Mouse (Mus musculus) MEL (cell line): ENCODE data around the gene Cmas. TPM values are rescaled to one million over a fixed set of nuclear protein-coding genes. Genes with fewer than 3 reads are reported as not detected.

Source experiments
- DNase-seq: peaks from one replicate; pipeline ENCODE4 v3.0.0; 2011; ENCODE audit warnings: low read depth, low spot score
- H3K27ac ChIP-seq: 2 replicates; pipeline ENCODE4 v1.5.1; 2012; ENCODE audit warnings: low read depth, mild to moderate bottlenecking, control low read depth, low read length, moderate library complexity; ENCODE audit not compliant: control insufficient read depth
- H3K27me3 ChIP-seq, 2 experiments: fragments of 150-350 bp in 1 of 2; sonication (generic) in 1 of 2; 2 replicates each; pipeline ENCODE4 v1.6.1; 2012; ENCODE audit warnings: low read length in 2 of 2, mild to moderate bottlenecking in 2 of 2, improper control_type of control experiment in 1 of 2, moderate library complexity in 1 of 2; ENCODE audit not compliant: insufficient read depth in 2 of 2, control insufficient read depth in 1 of 2
- H3K36me3 ChIP-seq, 2 experiments: 2 replicates each; pipeline ENCODE4 v1.6.1; 2012 to 2014; ENCODE audit warnings: low read length in 2 of 2, improper control_type of control experiment in 1 of 2, inconsistent platforms in 1 of 2, mild to moderate bottlenecking in 1 of 2; ENCODE audit not compliant: insufficient read depth in 2 of 2, control insufficient read depth in 1 of 2
- H3K4me1 ChIP-seq, 2 experiments: fragments of 150-350 bp in 1 of 2; sonication (generic) in 1 of 2; 2 replicates each; pipeline ENCODE4 v1.6.1; 2012; ENCODE audit warnings: low read length in 2 of 2, improper control_type of control experiment in 1 of 2, mild to moderate bottlenecking in 1 of 2; ENCODE audit not compliant: insufficient read depth in 2 of 2, control insufficient read depth in 1 of 2
- H3K4me3 ChIP-seq, 2 experiments: fragments of 150-350 bp in 1 of 2; sonication (generic) in 1 of 2; 2 replicates each; pipeline ENCODE4 v1.5.1; 2012; ENCODE audit warnings: low read depth in 2 of 2, low read length in 2 of 2, mild to moderate bottlenecking in 2 of 2, moderate library complexity in 2 of 2, control low read depth in 1 of 2, improper control_type of control experiment in 1 of 2; ENCODE audit not compliant: control insufficient read depth in 1 of 2, insufficient read depth in 1 of 2
- H3K79me2 ChIP-seq: 2 replicates; pipeline ENCODE4 v1.6.1; 2012; ENCODE audit warnings: mild to moderate bottlenecking, low read length, moderate library complexity; ENCODE audit not compliant: control insufficient read depth, poor library complexity, insufficient read depth
- H3K9ac ChIP-seq: 2 replicates; pipeline ENCODE4 v1.6.1; 2012; ENCODE audit warnings: low read depth, mild to moderate bottlenecking, control low read depth, low read length, moderate library complexity; ENCODE audit not compliant: control insufficient read depth, poor library complexity, severe bottlenecking
- H3K9me3 ChIP-seq: fragments of 150-350 bp; sonication (generic); replicated peaks from 2 replicates; pipeline ENCODE4 v1.6.1; 2012; ENCODE audit warnings: mild to moderate bottlenecking, low read length, improper control_type of control experiment, moderate library complexity; ENCODE audit not compliant: insufficient read depth
- BHLHE40 ChIP-seq: IDR thresholded peaks from 2 replicates; pipeline ENCODE4 v1.6.1; 2012; ENCODE audit warnings: low read depth, mild to moderate bottlenecking, inconsistent platforms, low read length, improper control_type of control experiment, borderline replicate concordance
- CHD1 ChIP-seq: IDR thresholded peaks from 2 replicates; pipeline ENCODE4 v1.6.1; 2012; ENCODE audit warnings: low read depth, mild to moderate bottlenecking, inconsistent platforms, low read length, improper control_type of control experiment
- CTCF ChIP-seq, 3 experiments: IDR thresholded peaks in 2 of 3; conservative IDR thresholded peaks in 1 of 3; 2 replicates each; pipeline ENCODE4 v1.5.1; 2011 to 2012; ENCODE audit warnings: low read length in 3 of 3, low read depth in 2 of 3, mild to moderate bottlenecking in 2 of 3, improper control_type of control experiment in 1 of 3, inconsistent platforms in 1 of 3, mixed read lengths in 1 of 3, moderate library complexity in 1 of 3; ENCODE audit not compliant: control insufficient read depth in 1 of 3, insufficient read depth in 1 of 3, poor library complexity in 1 of 3, severe bottlenecking in 1 of 3
- EP300 ChIP-seq, 2 experiments: IDR thresholded peaks; 2 replicates each; pipeline ENCODE4 v1.6.1; 2011; ENCODE audit warnings: improper control_type of control experiment in 2 of 2, low read length in 2 of 2, low read depth in 1 of 2, mild to moderate bottlenecking in 1 of 2
- GATA1 ChIP-seq: IDR thresholded peaks from 2 replicates; pipeline ENCODE4 v1.6.1; 2011; ENCODE audit warnings: low read depth, low read length, improper control_type of control experiment
- JUND ChIP-seq: IDR thresholded peaks from 2 replicates; pipeline ENCODE4 v1.6.1; 2011; ENCODE audit warnings: low read depth, mild to moderate bottlenecking, improper control_type of control experiment, low read length
- MAFK ChIP-seq: IDR thresholded peaks from 2 replicates; pipeline ENCODE4 v1.6.1; 2011; ENCODE audit warnings: low read depth, mild to moderate bottlenecking, low read length, improper control_type of control experiment, borderline replicate concordance
- MAX ChIP-seq: IDR thresholded peaks from 2 replicates; pipeline ENCODE4 v1.6.1; 2011; ENCODE audit warnings: low read length, improper control_type of control experiment
- MEF2A ChIP-seq: IDR thresholded peaks from 2 replicates; pipeline ENCODE4 v1.6.1; 2014; ENCODE audit warnings: low read depth, mild to moderate bottlenecking, inconsistent platforms, low read length, improper control_type of control experiment; ENCODE audit not compliant: poor library complexity, insufficient replicate concordance, severe bottlenecking; ENCODE audit errors: extremely low read depth
- NELFE ChIP-seq: IDR thresholded peaks from 2 replicates; pipeline ENCODE4 v1.6.1; 2011; ENCODE audit warnings: low read depth, low read length, improper control_type of control experiment
- NRF1 ChIP-seq: IDR thresholded peaks from 2 replicates; pipeline ENCODE4 v1.6.1; 2014; ENCODE audit warnings: low read depth, mild to moderate bottlenecking, inconsistent platforms, low read length, improper control_type of control experiment, moderate library complexity; ENCODE audit not compliant: poor library complexity, insufficient read depth, severe bottlenecking
- POLR2AphosphoS2 ChIP-seq: IDR thresholded peaks from 2 replicates; pipeline ENCODE4 v1.6.1; 2011; ENCODE audit warnings: low read length, improper control_type of control experiment
- RAD21 ChIP-seq: IDR thresholded peaks from 2 replicates; pipeline ENCODE4 v1.6.1; 2011; ENCODE audit warnings: mild to moderate bottlenecking, low read depth, low read length, improper control_type of control experiment
- RCOR1 ChIP-seq: IDR thresholded peaks from 2 replicates; pipeline ENCODE4 v1.6.1; 2012; ENCODE audit warnings: low read depth, mild to moderate bottlenecking, inconsistent platforms, low read length, improper control_type of control experiment
- SMC3 ChIP-seq: IDR thresholded peaks from 2 replicates; pipeline ENCODE4 v1.6.1; 2011; ENCODE audit warnings: low read depth, low read length, improper control_type of control experiment
- TAL1 ChIP-seq: IDR thresholded peaks from 2 replicates; pipeline ENCODE4 v1.6.1; 2012; ENCODE audit warnings: mild to moderate bottlenecking, inconsistent platforms, low read length, moderate library complexity, mixed read lengths
- TBP ChIP-seq: IDR thresholded peaks from 2 replicates; pipeline ENCODE4 v1.8.0; 2011; ENCODE audit warnings: low read depth, low read length, improper control_type of control experiment
- TCF12 ChIP-seq: IDR thresholded peaks from 2 replicates; pipeline ENCODE4 v1.6.1; 2014; ENCODE audit warnings: low read depth, mild to moderate bottlenecking, inconsistent platforms, low read length, improper control_type of control experiment, moderate library complexity
- UBTF ChIP-seq: IDR thresholded peaks from 2 replicates; pipeline ENCODE4 v1.6.1; 2012; ENCODE audit warnings: low read depth, mild to moderate bottlenecking, inconsistent platforms, low read length, improper control_type of control experiment, moderate library complexity, borderline replicate concordance; ENCODE audit not compliant: insufficient read depth
- USF2 ChIP-seq, 2 experiments: IDR thresholded peaks; 2 replicates each; pipeline ENCODE4 v1.6.1; 2011 to 2012; ENCODE audit warnings: improper control_type of control experiment in 2 of 2, low read length in 2 of 2, borderline replicate concordance in 1 of 2, inconsistent platforms in 1 of 2, low read depth in 1 of 2, mild to moderate bottlenecking in 1 of 2; ENCODE audit not compliant: insufficient read depth in 1 of 2
- ZC3H11A ChIP-seq: IDR thresholded peaks from 2 replicates; pipeline ENCODE4 v1.6.1; 2012; ENCODE audit warnings: low read depth, mild to moderate bottlenecking, inconsistent platforms, low read length, improper control_type of control experiment
- ZKSCAN1 ChIP-seq: IDR thresholded peaks from 2 replicates; pipeline ENCODE4 v1.6.1; 2012; ENCODE audit warnings: low read depth, mild to moderate bottlenecking, inconsistent platforms, low read length, improper control_type of control experiment, moderate library complexity
- ZMIZ1 ChIP-seq: IDR thresholded peaks from 2 replicates; pipeline ENCODE4 v1.6.1; 2012; ENCODE audit warnings: low read depth, mild to moderate bottlenecking, inconsistent platforms, low read length, improper control_type of control experiment, moderate library complexity
- polyA plus RNA-seq, 2 experiments: library from polyadenylated mRNA; stranded (reverse) in 1 of 2; unstranded in 1 of 2; fragments of >175 nt in 1 of 2; fragments of >200 nt in 1 of 2; gene quantifications; 2 replicates each; pipeline versions ENCODE4 v1.2.1 to v1.2.4; 2012; ENCODE audit warnings: low replicate concordance in 2 of 2, low read depth in 1 of 2; ENCODE audit not compliant: insufficient read length in 2 of 2, insufficient read depth in 1 of 2, missing spikeins in 1 of 2
- total RNA-seq: library from RNA; depleted of rRNA; stranded (reverse); fragments of 300-350 nt; gene quantifications from 2 replicates; pipeline ENCODE4 v1.2.3, GENCODE M21; 2012

Cmas gene
- total and polyA plus RNA-seq, 3 experiments = 29.4 to 55.0 TPM; not detected in 1

DNA sequence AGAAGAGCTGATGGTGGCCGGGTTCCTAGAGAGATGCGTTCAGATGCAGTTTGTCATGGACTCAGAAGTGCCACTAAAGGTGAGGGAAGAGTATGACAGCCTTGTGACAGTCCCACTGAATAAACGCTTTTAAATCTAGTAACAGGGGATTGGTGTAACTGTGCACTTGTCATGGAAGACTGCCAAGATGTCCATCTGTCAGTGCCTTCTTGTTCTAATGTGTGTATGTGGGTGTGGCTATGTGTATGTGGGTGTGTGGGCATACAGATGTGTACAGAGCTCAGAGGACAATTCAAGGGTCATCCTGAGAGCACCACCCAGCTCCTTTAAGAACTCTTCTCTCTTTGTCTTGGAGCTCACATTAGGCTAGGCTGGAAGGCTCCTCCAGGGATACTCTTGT lies 59.0 kb downstream of the Cmas start:
- peaks cover 0 to 5% of the 10 kb centered on the region in 2 experiments; a peak in 2 of 4 replicates for H3K4me1 ChIP-seq
- DNase-seq = peak; percentile 27
- no peak overlapping the region for H3K9ac ChIP-seq
- no peak overlapping the region for H3K27ac ChIP-seq
- no peaks in the 10 kb centered on the region for H3K79me2 ChIP-seq
- H3K9me3 ChIP-seq = no peaks in the 10 kb centered on the region
- H3K4me3 ChIP-seq = no peak overlapping the region
- H3K36me3 ChIP-seq = peaks cover 0 to under 1% of the 10 kb centered on the region in 2 experiments; a peak in 2 of 4 replicates
- no peak for TF ChIP-seq CTCF (IDR thresholded peaks at IDR 0.05 in 2 of 3, conservative IDR thresholded peaks at IDR 0.05 in 1 of 3; ENCODE audit: control insufficient read depth in 1 of 3, insufficient read depth in 1 of 3, low read depth in 2 of 3, low read length in 3 of 3, poor library complexity in 1 of 3, severe bottlenecking in 1 of 3)
- TF ChIP-seq GATA1 = no peak
- no peak for TF ChIP-seq NRF1
- no peak for TF ChIP-seq JUND
- TF ChIP-seq BHLHE40 = no peak
- H3K27me3 ChIP-seq = no peaks in the 10 kb centered on the region

- no peaks in the 10 kb centered on the region for H3K79me2 ChIP-seq
- peaks cover 0 to 2% of the 10 kb centered on the region in 2 experiments; a peak in 2 of 4 replicates for H3K36me3 ChIP-seq
- H3K4me3 ChIP-seq = no peak overlapping the region
- no peak for DNase-seq
- no peaks in the 10 kb centered on the region for H3K9me3 ChIP-seq
- no peaks in the 10 kb centered on the region for H3K27me3 ChIP-seq
- TF ChIP-seq MAX (no peak), POLR2AphosphoS2 (no peak), MAFK (no peak), ZC3H11A (no peak)
- H3K4me1 ChIP-seq = peaks cover 0 to 9% of the 10 kb centered on the region in 2 experiments; a peak in 2 of 4 replicates
- H3K27ac ChIP-seq = no peak overlapping the region
- H3K9ac ChIP-seq = no peak overlapping the region
These were observed 61.8 kb downstream of the Cmas start for GRCm38 (mm10) chr6:142818306-142818705.

GRCm38 (mm10) chr6:142823008-142823787 lies 66.7 kb downstream of the Cmas start:
- no peak overlapping the region; the same call in 1 of the 2 replicates for H3K9ac ChIP-seq
- no peak overlapping the region for H3K4me3 ChIP-seq
- peaks cover 0 to 11% of the 10 kb centered on the region in 2 experiments; a peak in 2 of 4 replicates for H3K36me3 ChIP-seq
- H3K79me2 ChIP-seq = no peaks in the 10 kb centered on the region
- H3K27ac ChIP-seq = no peak overlapping the region
- peaks cover 0 to 21% of the 10 kb centered on the region in 2 experiments; a peak in 3 of 4 replicates for H3K4me1 ChIP-seq
- no peaks in the 10 kb centered on the region for H3K27me3 ChIP-seq
- no peaks in the 10 kb centered on the region for H3K9me3 ChIP-seq
- peak; percentile 64 for DNase-seq
- TF ChIP-seq GATA1 (peak; percentile 79), ZMIZ1 (no peak), TBP (no peak), POLR2AphosphoS2 (no peak), TCF12 (peak; percentile 59; the same call in 1 of the 2 replicates), JUND (no peak), SMC3 (no peak), MEF2A (no peak), ZKSCAN1 (no peak), RCOR1 (0 out of 2 replicates have a peak, but pooled peaks have one; percentile 48), TAL1 (no peak), NELFE (no peak), RAD21 (no peak), CHD1 (no peak), UBTF (no peak), EP300 (IDR thresholded peaks at IDR 0.05; ENCODE audit: low read depth in 1 of 2, low read length in 2 of 2) (peak; percentile 59 to 73), USF2 (IDR thresholded peaks at IDR 0.05; ENCODE audit: borderline replicate concordance in 1 of 2, insufficient read depth in 1 of 2, low read depth in 1 of 2, low read length in 2 of 2) (no peak)
